Mouse (Mus musculus) sigmoid colon, adult 10 weeks (tissue): ENCODE results near the gene Recql. TPM values are rescaled to one million over a fixed set of nuclear protein-coding genes. Genes with fewer than 3 reads are reported as not detected.

ENCODE experiments used
- polyA plus RNA-seq: library from polyadenylated mRNA; stranded (reverse); fragments of 350-450 nt; fragmentation: Illumina TruSeq; extraction: RNeasy Lipid Tissue Mini Kit (QIAGEN cat#74804); gene quantifications from one replicate; pipeline ENCODE4 v1.2.3, GENCODE M21; 2014; ENCODE audit warnings: low read depth, low replicate concordance

The Recql gene
- polyA plus RNA-seq: 18.7 TPM

DNA sequence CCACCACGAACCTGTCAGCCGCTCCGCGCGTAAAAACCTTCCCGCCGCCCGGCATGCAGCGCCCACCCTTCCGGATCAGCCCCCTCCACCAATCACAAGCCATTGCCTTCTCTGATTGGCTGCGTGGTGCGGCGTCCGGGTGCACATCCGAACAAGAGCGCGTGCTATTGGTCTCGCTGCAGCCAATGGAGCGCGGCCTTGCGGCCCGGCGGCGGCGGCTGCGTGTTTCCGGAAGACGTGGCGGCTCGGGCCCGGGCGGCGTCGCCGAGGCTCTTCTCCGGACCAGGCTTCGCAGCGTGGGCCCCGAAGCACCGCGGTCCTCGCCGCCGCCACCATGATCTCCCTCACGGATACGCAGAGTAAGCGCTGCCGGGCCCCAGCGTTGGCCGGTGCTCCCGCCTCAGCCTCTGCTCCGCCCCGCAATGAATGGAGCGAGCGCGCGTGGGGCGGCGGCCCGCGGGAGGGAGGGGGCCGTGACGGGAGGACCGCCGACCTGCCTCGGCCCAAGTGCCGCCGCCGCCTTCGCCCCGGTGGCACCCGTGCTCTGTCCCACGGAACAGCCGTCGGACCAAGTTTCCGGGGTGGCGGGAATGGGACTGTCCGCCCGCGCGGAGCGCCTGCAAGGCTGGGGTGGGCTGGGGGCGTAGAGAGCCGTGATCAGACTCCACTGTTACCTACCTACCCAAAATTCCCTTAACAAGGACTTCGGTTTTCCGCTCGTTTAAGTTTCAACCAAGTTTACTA is at the start of gene Recql, which contains the start of gene Golt1b:
Gene Recql, minus strand, starts transcription at position 77 of the 744 bp plus-strand sequence.
Gene Golt1b, plus strand, starts transcription at position 211 of the 744 bp plus-strand sequence.

GRCm38 (mm10) chr6:142412906-142413491 is 26.1 kb upstream of the Recql start, which contains the start of gene Spx:
Gene Spx (plus strand): TSS chr6:142413441.

DNA sequence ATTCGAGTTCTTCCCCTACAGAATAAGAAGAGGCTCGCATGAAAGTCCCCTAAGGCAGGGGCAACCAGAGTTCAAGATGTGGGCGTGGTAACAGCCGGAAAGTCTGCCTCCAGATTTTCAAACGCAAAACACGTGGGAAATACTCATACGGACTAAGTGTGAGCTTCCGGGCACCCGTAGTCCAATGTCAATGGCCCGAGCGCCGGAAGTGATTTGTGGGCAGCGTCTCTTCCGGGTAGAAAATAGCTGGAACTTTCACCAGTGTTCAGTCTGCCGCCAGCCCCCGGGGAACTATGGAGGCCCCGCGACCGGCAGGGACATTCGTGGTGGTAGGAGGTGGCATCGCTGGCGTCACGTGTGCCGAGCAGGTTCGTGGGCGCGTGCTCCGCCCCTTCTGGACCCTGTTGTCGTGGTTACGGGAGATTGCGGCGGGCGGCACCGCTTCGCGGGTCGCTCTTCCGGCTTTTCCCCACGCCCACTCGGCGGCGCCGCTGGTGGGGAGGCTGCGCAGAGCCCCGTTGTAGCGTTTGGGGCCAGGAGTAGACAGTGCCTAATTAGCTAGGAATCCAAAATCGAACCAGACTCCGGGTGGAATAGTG is 41.3 kb downstream of the Recql start, which contains the start of gene Pyroxd1:
Gene Pyroxd1, plus strand, starts transcription at position 215 of the 599 bp plus-strand sequence.

DNA sequence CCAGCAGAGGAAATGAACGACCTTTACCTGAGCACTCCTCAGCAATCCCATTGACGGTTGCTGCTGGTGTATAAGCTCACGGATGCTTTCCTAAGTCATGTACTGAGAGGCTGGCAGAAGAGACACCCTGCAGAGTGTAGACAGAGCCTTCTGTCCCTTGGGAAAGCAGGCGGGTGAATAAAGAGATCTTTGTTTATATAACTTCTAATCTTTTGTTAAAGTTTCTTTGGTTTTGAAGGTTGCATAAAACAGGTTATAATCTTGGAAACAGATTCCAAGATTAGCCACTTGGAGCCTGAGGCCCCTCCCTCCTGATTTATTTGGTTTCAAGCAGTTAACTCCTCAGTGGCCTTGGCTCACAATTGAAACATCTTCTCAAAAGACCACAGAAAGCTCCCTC is 64.0 kb downstream of the Recql start, which contains the start of gene Slco1a5:
Gene Slco1a5, minus strand, starts transcription at position 101 of the 400 bp plus-strand sequence.

Other genes with a start within 250 kb of the Recql start
- not detected for gene Slco1a6, start 178.6 kb downstream of the Recql start, polyA plus RNA-seq
- gene Iapp, start 88.7 kb downstream of the Recql start, polyA plus RNA-seq: not detected
- 0.47 TPM for gene Slco1a5, start 64.1 kb downstream of the Recql start, polyA plus RNA-seq
- gene Pyroxd1, start 41.4 kb downstream of the Recql start, polyA plus RNA-seq: 89.0 TPM
- gene Golt1b, start 134 bp upstream of the Recql start, polyA plus RNA-seq: 61.1 TPM
- gene Spx, start 26.4 kb upstream of the Recql start, polyA plus RNA-seq: 0.32 TPM
- gene Gys2, start 86.0 kb upstream of the Recql start, polyA plus RNA-seq: 0.16 TPM
- gene Ldhb, start 120.9 kb upstream of the Recql start, polyA plus RNA-seq: 10.8 TPM
- 5.5 TPM for gene Kcnj8, start 184.5 kb upstream of the Recql start, polyA plus RNA-seq